31 mouse cellular contexts compared by ENCODE assay signal in genomic region chr11:105952111-105952510, GRCm38 (mm10). TPM values are rescaled to one million over a fixed set of nuclear protein-coding genes. Genes with fewer than 3 reads are reported as not detected.
A peak's percentile ranks its signal among the peaks of the same experiment; 100 is the strongest.
DNase-seq lines count a peak whose midpoint lies in the region; ATAC-seq and TF ChIP-seq lines count a peak whose summit lies in the region.
"Had no signal": no experiment of that assay in that cellular context is flagged by ENCODE, and none has a peak within 500 bp of the region (broad histone marks: within the 10 kb centered on the region; RNA-seq: fewer than 3 reads in every experiment).

No protein-coding gene starts in this region.

- H3K36me3 ChIP-seq in kidney, embryonic 15.5 days = no peaks in the 10 kb centered on the region
- no peaks in the 10 kb centered on the region for H3K36me3 ChIP-seq in limb, embryonic 10.5 days
- H3K36me3 ChIP-seq: embryonic facial prominence, embryonic 15.5 days; forebrain, embryonic 12.5 days; heart, embryonic 12.5 days; neural tube, embryonic 12.5 days had no signal

- H3K4me1 ChIP-seq in kidney, embryonic 15.5 days = peaks cover 28% of the 10 kb centered on the region
- H3K4me1 ChIP-seq in limb, embryonic 10.5 days = peaks cover 28% of the 10 kb centered on the region
- H3K4me1 ChIP-seq in lung, adult 2 months (ENCODE audit: control insufficient read depth, insufficient read depth, low read length) = peaks cover 15% of the 10 kb centered on the region
- H3K4me1 ChIP-seq: forebrain, embryonic 12.5 days; neural tube, embryonic 12.5 days had no signal

- no peaks in the 10 kb centered on the region for H3K9me3 ChIP-seq in kidney, embryonic 15.5 days (replicated peaks)
- no peaks in the 10 kb centered on the region for H3K9me3 ChIP-seq in limb, embryonic 10.5 days (replicated peaks)
- H3K9me3 ChIP-seq: embryonic facial prominence, embryonic 15.5 days; forebrain, embryonic 12.5 days; heart, embryonic 12.5 days; neural tube, embryonic 12.5 days had no signal

- H3K9ac ChIP-seq in kidney, embryonic 15.5 days = no peak overlapping the region
- H3K9ac ChIP-seq: embryonic facial prominence, embryonic 15.5 days; forebrain, embryonic 12.5 days; forebrain, postnatal 0 days; heart, embryonic 12.5 days; hindbrain, embryonic 14.5 days; liver, embryonic 14.5 days; lung, embryonic 14.5 days; neural tube, embryonic 12.5 days had no signal

- DNase-seq in kidney, adult 11 months = peak; percentile 56
- no peak for DNase-seq in kidney, postnatal 10 days
- DNase-seq in limb, embryonic 10.5 days (ENCODE audit: low spot score) = no peak
- no peak for DNase-seq in lung, postnatal 10 days
- no peak for DNase-seq in lung, adult 2 months
- DNase-seq in thymus, adult 18-20 months = no peak
- DNase-seq: adrenal gland, postnatal 14 days; cerebellum, adult 11 months; cerebellum, adult 9-11 months; forebrain, postnatal 0 days; heart, postnatal 4 days; layer of hippocampus, adult 9-11 months; liver; lung, embryonic 14.5 days; right cerebral cortex, postnatal 4 days; thymus, postnatal 14 days had no signal

- peaks cover 4% of the 10 kb centered on the region; the same call in 1 of the 2 replicates for H3K27me3 ChIP-seq in kidney, embryonic 15.5 days
- no peaks in the 10 kb centered on the region for H3K27me3 ChIP-seq in limb, embryonic 10.5 days (ENCODE audit: low read depth, poor library complexity, severe bottlenecking)
- H3K27me3 ChIP-seq: embryonic facial prominence, embryonic 15.5 days; neural tube, embryonic 12.5 days had no signal

- TF ChIP-seq POLR2A in lung, adult 2 months (IDR thresholded peaks at IDR 0.05; ENCODE audit: borderline replicate concordance, extremely low read depth, low read depth, low read length) = no peak

- WGBS in kidney, embryonic 15.5 days = 82% methylated on average over 9 of the region's 9 CpGs
- 88% methylated on average over 9 of the region's 9 CpGs for WGBS in limb, embryonic 10.5 days
- 92% methylated on average over 9 of the region's 9 CpGs for WGBS in lung, adult 2 months

- no peak overlapping the region for H3K4me3 ChIP-seq in kidney, embryonic 15.5 days (replicated peaks)
- no peak overlapping the region for H3K4me3 ChIP-seq in limb, embryonic 10.5 days
- no peak overlapping the region for H3K4me3 ChIP-seq in lung, adult 2 months (replicated peaks; ENCODE audit: extremely low read depth, low read depth, low read length)
- H3K4me3 ChIP-seq: embryonic facial prominence, embryonic 15.5 days; forebrain, embryonic 12.5 days; heart, adult 2 months; heart, embryonic 12.5 days; left cerebral cortex, adult 2 months; neural tube, embryonic 12.5 days had no signal

- peak overlapping the region; percentile 56 for H3K27ac ChIP-seq in kidney, embryonic 15.5 days
- H3K27ac ChIP-seq in limb, embryonic 10.5 days = peak overlapping the region; percentile 15; the same call in 1 of the 2 replicates
- H3K27ac ChIP-seq: embryonic facial prominence, embryonic 15.5 days; forebrain, embryonic 12.5 days; heart, adult 2 months; hindbrain, embryonic 14.5 days; left cerebral cortex, adult 2 months; liver, embryonic 14.5 days; neural tube, embryonic 12.5 days had no signal

- TF ChIP-seq CTCF in lung, adult 2 months (IDR thresholded peaks at IDR 0.05; ENCODE audit: insufficient read depth, low read length) = no peak

- no peak overlapping the region for H3K4me2 ChIP-seq in kidney, embryonic 15.5 days
- H3K4me2 ChIP-seq: embryonic facial prominence, embryonic 15.5 days; forebrain, embryonic 12.5 days; heart, embryonic 12.5 days; hindbrain, embryonic 14.5 days; lung, embryonic 14.5 days; midbrain, embryonic 11.5 days; neural tube, embryonic 12.5 days had no signal

- ATAC-seq in kidney, embryonic 15.5 days (replicated peaks; ENCODE audit: low FRiP score) = peak; percentile 48; the same call in 1 of the 2 replicates
- ATAC-seq: CD4-positive, CD25-positive, alpha-beta regulatory T cell, adult 4 months; forebrain, postnatal 0 days; midbrain, embryonic 16.5 days had no signal

RNA-seq across cellular contexts. Expression of gene Cyb561, which starts 1.0 kb away (rescaled TPM):
- polyA plus RNA-seq in kidney, embryonic 15.5 days (2015; fragmentation: Nextera tagmentation; extraction: Ambion mirVana) = 28.9 and 39.8 TPM in 2 replicates
- polyA plus RNA-seq in limb, embryonic 10.5 days (2016; fragmentation: Nextera tagmentation; extraction: Ambion mirVana) = 6.2 and 7.1 TPM in 2 replicates
- polyA plus RNA-seq in lung, adult 2 months (2012; rRNA removed) = 102 and 105 TPM in 2 replicates

RNA-seq across cellular contexts. Expression of gene Ace, which starts 15.6 kb away (rescaled TPM):
- polyA plus RNA-seq in kidney, embryonic 15.5 days (2015; fragmentation: Nextera tagmentation; extraction: Ambion mirVana) = 9.8 and 11.1 TPM in 2 replicates
- 0.08 and 0.16 TPM in 2 replicates for polyA plus RNA-seq in limb, embryonic 10.5 days (2016; fragmentation: Nextera tagmentation; extraction: Ambion mirVana)
- polyA plus RNA-seq in lung, adult 2 months (2012; rRNA removed) = 704 and 832 TPM in 2 replicates
- polyA plus RNA-seq: CD4-positive, CD25-positive, alpha-beta regulatory T cell, adult 4 months had no signal

RNA-seq across cellular contexts. Expression of gene Ace3, which starts 42.4 kb away (rescaled TPM):
- polyA plus RNA-seq in kidney, embryonic 15.5 days (2015; fragmentation: Nextera tagmentation; extraction: Ambion mirVana) = not detected in 2 replicates
- polyA plus RNA-seq in limb, embryonic 10.5 days (2016; fragmentation: Nextera tagmentation; extraction: Ambion mirVana) = not detected in 2 replicates
- 2.2 and 2.4 TPM in 2 replicates for polyA plus RNA-seq in lung, adult 2 months (2012; rRNA removed)
- polyA plus RNA-seq: CD4-positive, CD25-positive, alpha-beta regulatory T cell, adult 4 months; embryonic facial prominence, embryonic 15.5 days; forebrain, embryonic 12.5 days; forebrain, postnatal 0 days; heart, adult 2 months; heart, embryonic 12.5 days; heart, postnatal 0 days; hindbrain, embryonic 14.5 days; liver, embryonic 14.5 days; lung, embryonic 14.5 days; midbrain, embryonic 11.5 days; midbrain, embryonic 16.5 days; neural tube, embryonic 12.5 days; stomach, embryonic 14.5 days; urinary bladder, adult 2 months had no signal

RNA-seq across cellular contexts. Expression of gene Kcnh6, which starts 55.8 kb away (rescaled TPM):
- polyA plus RNA-seq in kidney, embryonic 15.5 days (2015; fragmentation: Nextera tagmentation; extraction: Ambion mirVana) = 0.26 and 0.39 TPM in 2 replicates
- polyA plus RNA-seq in limb, embryonic 10.5 days (2016; fragmentation: Nextera tagmentation; extraction: Ambion mirVana) = 0.24 and 0.36 TPM in 2 replicates
- polyA plus RNA-seq in lung, adult 2 months (2012; rRNA removed) = 0.44 and 0.45 TPM in 2 replicates
- polyA plus RNA-seq: heart, embryonic 12.5 days had no signal

Comparison
In these comparisons a context has a peak if more than half of its experiments do, and no peak if none do; other contexts are left out.
1. RNA of gene Ace, which starts 15.6 kb away (polyA plus RNA-seq): 704 to 832 TPM in lung, adult 2 months; 9.8 to 11.1 TPM in kidney, embryonic 15.5 days and 0.08 to 0.16 TPM in limb, embryonic 10.5 days; every median in the first group is over 10 times any median in the second.